Mouse (Mus musculus) midbrain, postnatal 0 days (tissue): Measurements from ENCODE around the gene Zfp87. TPM values are rescaled to one million over a fixed set of nuclear protein-coding genes. Genes with fewer than 3 reads are reported as not detected.

Experiments
- ATAC-seq: fragments of 200-750 bp; cut with Nextera tagmentation; 2 replicates; pipeline ENCODE4 v1.8.0; 2017; ENCODE audit warnings: moderate number of reproducible peaks, mild to moderate bottlenecking, moderate TSS enrichment, moderate library complexity; ENCODE audit not compliant: low FRiP score
- DNase-seq: peaks from one replicate; pipeline ENCODE4 v3.0.0-alpha.2; 2015; ENCODE audit warnings: low spot score
- H3K27ac ChIP-seq: fragments of 300-500 bp; sonication (generic); 2 replicates; pipeline ENCODE4 v1.5.1; 2014; ENCODE audit warnings: low read depth, mild to moderate bottlenecking, low read length, mixed read lengths
- H3K27me3 ChIP-seq: fragments of 300-500 bp; sonication (generic); 2 replicates; pipeline ENCODE4 v1.6.1; 2014; ENCODE audit warnings: low read length, control low read depth, mixed read lengths; ENCODE audit not compliant: insufficient read depth
- H3K36me3 ChIP-seq: fragments of 300-500 bp; sonication (generic); 2 replicates; pipeline ENCODE4 v1.6.1; 2014; ENCODE audit warnings: low read length, control low read depth, mixed read lengths; ENCODE audit not compliant: insufficient read depth
- H3K4me1 ChIP-seq: fragments of 300-500 bp; sonication (generic); 2 replicates; pipeline ENCODE4 v1.6.1; 2014; ENCODE audit warnings: mild to moderate bottlenecking, control low read depth, antibody characterized with exemption, low read length, mixed read lengths; ENCODE audit not compliant: insufficient read depth
- H3K4me2 ChIP-seq: fragments of 300-500 bp; sonication (generic); 2 replicates; pipeline ENCODE4 v1.6.1; 2014; ENCODE audit warnings: low read depth, mild to moderate bottlenecking, low read length, mixed read lengths; ENCODE audit not compliant: poor library complexity, severe bottlenecking
- H3K4me3 ChIP-seq: fragments of 300-500 bp; sonication (generic); 2 replicates; pipeline ENCODE4 v1.5.1; 2014; ENCODE audit warnings: low read depth, mild to moderate bottlenecking, low read length, moderate library complexity
- H3K9ac ChIP-seq: fragments of 300-500 bp; sonication (generic); replicated peaks from 2 replicates; pipeline ENCODE4 v1.6.1; 2014; ENCODE audit warnings: mild to moderate bottlenecking, low read length, moderate library complexity, mixed read lengths; ENCODE audit not compliant: poor library complexity, severe bottlenecking
- H3K9me3 ChIP-seq: fragments of 300-500 bp; sonication (generic); 2 replicates; pipeline ENCODE4 v1.6.1; 2016; ENCODE audit warnings: low read length, control low read depth
- CTCF ChIP-seq: IDR thresholded peaks from 2 replicates; pipeline ENCODE4 v1.5.1; 2016; ENCODE audit warnings: antibody characterized with exemption, mild to moderate bottlenecking
- WGBS: fragments of 180-500 bp; shearing (Covaris S2); extraction: QIAGEN DNeasy Blood & Tissue Kit; methylation state at CpG from one replicate; pipeline ENCODE4 v1.1.7; 2014; 5-methylcytosine and 5-hydroxymethylcytosine counted together
- polyA plus RNA-seq: library from polyadenylated mRNA; unstranded; fragments of >200 nt; fragmentation: Nextera tagmentation; extraction: Ambion mirVana; gene quantifications from 2 replicates; pipeline ENCODE4 v1.2.1, GENCODE M21; 2015
- total RNA-seq: library from RNA; depleted of rRNA; stranded (reverse); fragments of >200 nt; gene quantifications from 2 replicates; pipeline ENCODE4 v1.2.3, GENCODE M21; 2014; rRNA removed

The Zfp87 gene
- 35.8 and 36.8 TPM in 2 replicates for total RNA-seq
- polyA plus RNA-seq, result 26.2 and 31.9 TPM in 2 replicates

GRCm38 (mm10) chr13:67525753-67526410 is at the start of gene Zfp87, which contains the start of gene Gm26965:
Zfp87 (minus strand) TSS chr13:67526177.
Gm26965 (minus strand) TSS chr13:67526151.
- Histone ChIP-seq H3K36me3 (peaks cover 2% of the 10 kb centered on the region; the same call in 1 of the 2 replicates), H3K9ac (peak within 1 kb of the TSS; percentile 86), H3K4me2 (peak within 1 kb of the TSS; percentile 88), H3K9me3 (no peaks in the 10 kb centered on the region), H3K27ac (peak within 1 kb of the TSS; percentile 74), H3K4me3 (peak within 1 kb of the TSS; percentile 90), H3K27me3 (no peaks in the 10 kb centered on the region), H3K4me1 (peaks cover 10% of the 10 kb centered on the region)
- under 1% methylated on average over 27 of the region's 27 CpGs for WGBS
- peak; percentile 97 for DNase-seq
- TF ChIP-seq CTCF, result 0 out of 2 replicates have a peak, but pooled peaks have one; percentile 10
- ATAC-seq, result peak; percentile 99

- Histone ChIP-seq H3K9me3 (no peaks in the 10 kb centered on the region), H3K4me3 (no peak overlapping the region), H3K27ac (no peak overlapping the region), H3K9ac (no peak overlapping the region), H3K4me1 (no peaks in the 10 kb centered on the region), H3K4me2 (no peak overlapping the region), H3K36me3 (no peaks in the 10 kb centered on the region), H3K27me3 (no peaks in the 10 kb centered on the region)
- ATAC-seq, result no peak
- no peak for DNase-seq
- 60% methylated on average over 5 of the region's 5 CpGs for WGBS
- TF ChIP-seq CTCF, result no peak
These were observed 46.7 kb upstream of the Zfp87 start for GRCm38 (mm10) chr13:67572591-67573189.

GRCm38 (mm10) chr13:67553730-67554129 is 27.8 kb upstream of the Zfp87 start, which contains the start of gene Zfp748:
Zfp748 (minus strand) TSS chr13:67553830.
- TF ChIP-seq CTCF, result no peak
- Histone ChIP-seq H3K4me2 (peak within 1 kb of the TSS; percentile 90), H3K4me1 (peaks cover 8% of the 10 kb centered on the region), H3K27me3 (no peaks in the 10 kb centered on the region), H3K27ac (peak within 1 kb of the TSS; percentile 83), H3K36me3 (no peaks in the 10 kb centered on the region), H3K9ac (peak within 1 kb of the TSS; percentile 92), H3K4me3 (peak within 1 kb of the TSS; percentile 90), H3K9me3 (no peaks in the 10 kb centered on the region)
- WGBS, result 79% methylated on average over 4 of the region's 4 CpGs
- DNase-seq, result no peak
- no peak for ATAC-seq

- Histone ChIP-seq H3K36me3 (no peaks in the 10 kb centered on the region), H3K27ac (peak overlapping the region; percentile 83), H3K9ac (peak overlapping the region; percentile 92), H3K9me3 (no peaks in the 10 kb centered on the region), H3K4me3 (peak overlapping the region; percentile 90), H3K4me1 (peaks cover 8% of the 10 kb centered on the region), H3K27me3 (no peaks in the 10 kb centered on the region), H3K4me2 (peak overlapping the region; percentile 90)
- TF ChIP-seq CTCF, result no peak
- peak; percentile 96 for DNase-seq
- WGBS, result under 1% methylated on average over 44 of the region's 44 CpGs
- ATAC-seq, result peak; percentile 99
These were observed 26.7 kb upstream of the Zfp87 start for GRCm38 (mm10) chr13:67552505-67553346.

- no peak for TF ChIP-seq CTCF
- no peak overlapping the region for H3K4me3 ChIP-seq
- H3K4me2 ChIP-seq, result no peak overlapping the region
- DNase-seq (no peak), ATAC-seq (no peak)
- no peaks in the 10 kb centered on the region for H3K9me3 ChIP-seq
- H3K27ac ChIP-seq, result no peak overlapping the region
- 90% methylated on average over 1 of the region's 1 CpGs for WGBS
- peaks cover 29% of the 10 kb centered on the region for H3K36me3 ChIP-seq
- no peaks in the 10 kb centered on the region for H3K27me3 ChIP-seq
- H3K4me1 ChIP-seq, result no peaks in the 10 kb centered on the region
- no peak overlapping the region for H3K9ac ChIP-seq
These were observed 20.0 kb upstream of the Zfp87 start for GRCm38 (mm10) chr13:67545941-67546340.
